Mouse (Mus musculus): ENCODE measurements around the gene Rpl23a. TPM values are rescaled to one million over a fixed set of nuclear protein-coding genes. Genes with fewer than 3 reads are reported as not detected.
A peak's percentile ranks its signal among the peaks of the same experiment; 100 is the strongest.

Gene Rpl23a
- total and polyA plus RNA-seq, 3 experiments, result 2,892 to 4,112 TPM; not detected in 1

DNA sequence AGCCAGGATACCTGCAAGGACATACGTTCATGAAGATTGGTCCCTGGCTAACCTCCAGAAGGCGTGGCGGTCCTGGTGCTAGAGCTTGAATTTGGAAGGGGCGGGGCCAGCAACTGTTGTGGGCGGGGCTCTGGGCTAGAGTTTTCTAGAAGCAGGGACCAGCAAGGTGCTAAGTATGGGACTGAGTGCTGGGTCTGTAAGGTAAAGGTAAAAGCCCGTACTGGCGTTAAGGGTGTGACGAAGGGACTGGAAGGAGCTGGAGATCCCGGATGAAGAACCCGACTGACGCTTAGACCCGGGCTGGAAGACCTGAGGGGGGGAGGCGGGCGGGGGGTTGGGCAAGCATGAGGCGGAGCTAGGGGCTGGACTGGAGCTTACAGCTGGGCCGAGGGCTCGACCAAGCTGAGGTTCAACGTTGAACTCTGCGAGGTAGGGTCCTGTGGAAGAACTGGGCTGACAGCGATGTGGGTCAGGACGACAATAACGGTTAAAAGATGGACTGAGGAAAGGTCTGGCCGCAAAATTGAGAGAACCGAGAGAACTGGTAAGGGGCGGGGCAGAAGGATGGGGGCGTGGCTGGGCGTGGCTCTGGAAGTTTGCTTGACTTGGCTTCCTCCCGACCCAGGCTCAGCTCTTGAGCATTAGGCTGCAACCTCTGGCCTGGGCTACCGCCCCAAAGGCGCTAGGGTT, 11.2 kb upstream of the Rpl23a start:
- peak overlapping the region; percentile 62 for H3K9ac ChIP-seq (ENCODE audit: control insufficient read depth, low read depth, low read length, poor library complexity, severe bottlenecking)
- peaks cover 0 to 16% of the 10 kb centered on the region in 2 experiments; a peak in 3 of 4 replicates for H3K4me1 ChIP-seq (ENCODE audit: control insufficient read depth in 1 of 2, insufficient read depth in 2 of 2, low read length in 2 of 2)
- 0 out of 2 replicates have a peak, but pooled peaks have one; percentile 5 for TF ChIP-seq MXI1 (IDR thresholded peaks at IDR 0.05; ENCODE audit: low read depth, low read length)
- TF ChIP-seq HCFC1 (IDR thresholded peaks at IDR 0.05; ENCODE audit: low read depth, low read length), result peak; percentile 40; the same call in 1 of the 2 replicates
- TF ChIP-seq NELFE (IDR thresholded peaks at IDR 0.05; ENCODE audit: low read depth, low read length), result no peak
- peak; percentile 36; the same call in 1 of the 2 replicates for TF ChIP-seq ZMIZ1 (IDR thresholded peaks at IDR 0.05; ENCODE audit: low read depth, low read length)
- TF ChIP-seq POLR2A (IDR thresholded peaks at IDR 0.05; ENCODE audit: control insufficient read depth in 1 of 2, insufficient read depth in 1 of 2, low read depth in 1 of 2, low read length in 2 of 2, poor library complexity in 1 of 2), result peak; percentile 42 to 54; a peak in 1 of 4 replicates
- TF ChIP-seq CHD2 (IDR thresholded peaks at IDR 0.05; ENCODE audit: low read length), result peak; percentile 25
- peak; percentile 62; the same call in 1 of the 2 replicates for TF ChIP-seq MAZ (IDR thresholded peaks at IDR 0.05; ENCODE audit: low read depth, low read length)
- TF ChIP-seq NRF1 (IDR thresholded peaks at IDR 0.05; ENCODE audit: insufficient read depth, low read depth, low read length, poor library complexity, severe bottlenecking), result no peak; the same call in 1 of the 2 replicates
- TF ChIP-seq USF1 (IDR thresholded peaks at IDR 0.05; ENCODE audit: low read depth, low read length), result 0 out of 2 replicates have a peak, but pooled peaks have one; percentile 10
- H3K27ac ChIP-seq (ENCODE audit: control insufficient read depth, low read depth, low read length), result no peak overlapping the region
- H3K27me3 ChIP-seq (ENCODE audit: control insufficient read depth in 1 of 2, insufficient read depth in 2 of 2, low read length in 2 of 2), result no peaks in the 10 kb centered on the region
- no peaks in the 10 kb centered on the region for H3K79me2 ChIP-seq (ENCODE audit: control insufficient read depth, insufficient read depth, low read length, poor library complexity)
- DNase-seq (ENCODE audit: low read depth, low spot score), result peak; percentile 93
- H3K4me3 ChIP-seq (ENCODE audit: control insufficient read depth in 1 of 2, insufficient read depth in 1 of 2, low read depth in 2 of 2, low read length in 2 of 2), result peak overlapping the region; percentile 88 to 100
- no peaks in the 10 kb centered on the region for H3K9me3 ChIP-seq (replicated peaks; ENCODE audit: insufficient read depth, low read length)
- peaks cover 0 to 3% of the 10 kb centered on the region in 2 experiments; a peak in 2 of 4 replicates for H3K36me3 ChIP-seq (ENCODE audit: control insufficient read depth in 1 of 2, insufficient read depth in 2 of 2, low read length in 2 of 2)

DNA sequence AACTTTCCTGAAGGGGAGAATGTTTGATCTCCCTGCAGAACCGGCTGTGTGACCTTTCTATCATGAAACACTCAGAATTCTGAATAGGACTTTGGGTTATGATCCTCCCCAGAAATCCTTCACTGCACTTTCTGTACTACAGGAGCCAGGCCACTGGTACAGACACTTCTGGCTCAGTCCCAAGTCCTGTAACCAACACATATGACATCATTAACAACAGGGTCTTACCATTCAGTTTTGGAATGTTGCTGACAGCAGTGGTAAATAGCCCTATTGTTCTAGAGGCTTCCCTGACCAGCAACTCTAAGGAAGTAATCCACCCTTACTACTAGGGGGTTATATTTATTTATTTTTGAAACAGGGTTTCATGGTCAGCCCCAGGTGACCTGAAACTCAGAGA, 9.7 kb upstream of the Rpl23a start, which contains the start of gene Proca1:
Gene Proca1, plus strand, starts transcription at position 280 of the 400 bp plus-strand sequence.
- H3K79me2 ChIP-seq (ENCODE audit: control insufficient read depth, insufficient read depth, low read length, poor library complexity), result peaks cover 7% of the 10 kb centered on the region; the same call in 1 of the 2 replicates
- H3K4me3 ChIP-seq (ENCODE audit: control insufficient read depth in 1 of 2, insufficient read depth in 1 of 2, low read depth in 2 of 2, low read length in 2 of 2), result peak within 1 kb of the TSS in 1 of 2 experiments; percentile 100; a peak in 2 of 4 replicates
- no peak within 1 kb of the TSS for H3K9ac ChIP-seq (ENCODE audit: control insufficient read depth, low read depth, low read length, poor library complexity, severe bottlenecking)
- H3K4me1 ChIP-seq (ENCODE audit: control insufficient read depth in 1 of 2, insufficient read depth in 2 of 2, low read length in 2 of 2), result peaks cover 0 to 18% of the 10 kb centered on the region in 2 experiments; a peak in 3 of 4 replicates
- no peak for TF ChIP-seq ZMIZ1 (IDR thresholded peaks at IDR 0.05; ENCODE audit: low read depth, low read length)
- TF ChIP-seq MAZ (IDR thresholded peaks at IDR 0.05; ENCODE audit: low read depth, low read length), result no peak
- TF ChIP-seq POLR2AphosphoS5 (IDR thresholded peaks at IDR 0.05; ENCODE audit: borderline replicate concordance, low read depth, low read length), result no peak
- TF ChIP-seq UBTF (IDR thresholded peaks at IDR 0.05; ENCODE audit: borderline replicate concordance, insufficient read depth, low read depth, low read length), result no peak
- no peak for TF ChIP-seq GATA1 (IDR thresholded peaks at IDR 0.05; ENCODE audit: low read depth, low read length)
- no peak for TF ChIP-seq TBP (IDR thresholded peaks at IDR 0.05; ENCODE audit: low read depth, low read length)
- TF ChIP-seq ZC3H11A (IDR thresholded peaks at IDR 0.05; ENCODE audit: low read depth, low read length), result no peak
- no peak for TF ChIP-seq E2F4 (IDR thresholded peaks at IDR 0.05; ENCODE audit: borderline replicate concordance, low read depth, low read length)
- TF ChIP-seq ETS1 (IDR thresholded peaks at IDR 0.05; ENCODE audit: low read depth, low read length), result no peak
- TF ChIP-seq MEF2A (IDR thresholded peaks at IDR 0.05; ENCODE audit: extremely low read depth, insufficient replicate concordance, low read depth, low read length, poor library complexity, severe bottlenecking), result no peak
- TF ChIP-seq POLR2AphosphoS2 (IDR thresholded peaks at IDR 0.05; ENCODE audit: low read length), result no peak
- TF ChIP-seq MAFK (IDR thresholded peaks at IDR 0.05; ENCODE audit: borderline replicate concordance, low read depth, low read length), result no peak
- no peak for TF ChIP-seq ZNF384 (IDR thresholded peaks at IDR 0.05; ENCODE audit: low read depth, low read length)
- no peak for TF ChIP-seq SIN3A (IDR thresholded peaks at IDR 0.05; ENCODE audit: low read length)
- no peak for TF ChIP-seq HCFC1 (IDR thresholded peaks at IDR 0.05; ENCODE audit: low read depth, low read length)
- no peak for TF ChIP-seq RCOR1 (IDR thresholded peaks at IDR 0.05; ENCODE audit: low read depth, low read length)
- peaks cover 0 to 6% of the 10 kb centered on the region in 2 experiments; a peak in 1 of 4 replicates for H3K27me3 ChIP-seq (ENCODE audit: control insufficient read depth in 1 of 2, insufficient read depth in 2 of 2, low read length in 2 of 2)
- H3K36me3 ChIP-seq (ENCODE audit: control insufficient read depth in 1 of 2, insufficient read depth in 2 of 2, low read length in 2 of 2), result peaks cover 0 to 4% of the 10 kb centered on the region in 2 experiments; a peak in 2 of 4 replicates
- H3K9me3 ChIP-seq (replicated peaks; ENCODE audit: insufficient read depth, low read length), result no peaks in the 10 kb centered on the region
- DNase-seq (ENCODE audit: low read depth, low spot score), result no peak
- H3K27ac ChIP-seq (ENCODE audit: control insufficient read depth, low read depth, low read length), result no peak within 1 kb of the TSS
